Mouse (Mus musculus) heart, embryonic 15.5 days (tissue): ENCODE results near the gene Sorbs2. TPM values are rescaled to one million over a fixed set of nuclear protein-coding genes. Genes with fewer than 3 reads are reported as not detected.

Experiments
- ATAC-seq: fragments of 200-750 bp; cut with Nextera tagmentation; replicated peaks from 2 replicates; pipeline ENCODE4 v1.8.0; 2017; ENCODE audit warnings: low read depth, moderate TSS enrichment; ENCODE audit not compliant: insufficient number of reproducible peaks, insufficient read depth, low FRiP score
- H3K27ac ChIP-seq: fragments of 300-500 bp; sonication (generic); 2 replicates; pipeline ENCODE4 v1.5.1; 2015; ENCODE audit warnings: mild to moderate bottlenecking, inconsistent platforms
- H3K27me3 ChIP-seq: fragments of 300-500 bp; sonication (generic); 2 replicates; pipeline ENCODE4 v1.6.1; 2015; ENCODE audit warnings: inconsistent platforms
- H3K36me3 ChIP-seq: fragments of 300-500 bp; sonication (generic); 2 replicates; pipeline ENCODE4 v1.6.1; 2015; ENCODE audit warnings: mild to moderate bottlenecking, inconsistent platforms
- H3K4me1 ChIP-seq: fragments of 300-500 bp; sonication (generic); replicated peaks from 2 replicates; pipeline ENCODE4 v1.6.1; 2015; ENCODE audit warnings: inconsistent platforms
- H3K4me2 ChIP-seq: fragments of 300-500 bp; sonication (generic); 2 replicates; pipeline ENCODE4 v1.6.1; 2015; ENCODE audit warnings: inconsistent platforms, mild to moderate bottlenecking, moderate library complexity
- H3K4me3 ChIP-seq: fragments of 300-500 bp; sonication (generic); 2 replicates; pipeline ENCODE4 v1.5.1; 2015; ENCODE audit warnings: mild to moderate bottlenecking, inconsistent platforms
- H3K9ac ChIP-seq: fragments of 300-500 bp; sonication (generic); 2 replicates; pipeline ENCODE4 v1.6.1; 2015; ENCODE audit warnings: mild to moderate bottlenecking, inconsistent platforms
- H3K9me3 ChIP-seq: fragments of 300-500 bp; sonication (generic); replicated peaks from 2 replicates; pipeline ENCODE4 v1.6.1; 2016; ENCODE audit warnings: inconsistent platforms
- WGBS: fragments of 180-500 bp; shearing (Covaris S2); methylation state at CpG from one replicate; pipeline ENCODE4 v1.1.7; 2015; ENCODE audit warnings: mixed read lengths; 5-methylcytosine and 5-hydroxymethylcytosine counted together
- polyA plus RNA-seq: library from polyadenylated mRNA; unstranded; fragments of >200 nt; fragmentation: Nextera tagmentation; extraction: Ambion mirVana; gene quantifications from 2 replicates; pipeline ENCODE4 v1.2.1, GENCODE M21; 2015

Gene Sorbs2
- polyA plus RNA-seq, 1 experiment from 2014 or later, result 382 TPM

DNA sequence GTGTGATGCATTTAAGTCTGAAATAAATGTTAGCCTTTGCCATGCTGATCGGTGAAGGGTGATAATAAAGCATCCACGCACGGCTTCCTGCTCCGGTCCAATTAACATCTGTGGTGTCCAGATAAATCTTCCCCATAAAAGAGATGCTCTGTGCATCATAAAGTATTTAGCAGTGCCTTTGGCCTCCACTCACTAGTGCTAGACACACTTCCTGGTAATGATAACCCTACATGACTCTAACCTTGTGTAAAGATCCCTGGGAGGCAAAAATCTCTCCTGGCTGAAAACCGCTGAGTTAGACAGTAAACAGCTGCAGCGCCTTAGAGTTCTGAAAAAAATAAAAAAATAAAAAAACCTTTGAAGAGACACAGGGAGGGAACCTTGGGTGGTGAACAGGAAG lies 14.0 kb downstream of the Sorbs2 start:
- no peaks in the 10 kb centered on the region for H3K9me3 ChIP-seq
- H3K4me3 ChIP-seq, result no peak overlapping the region
- ATAC-seq, result no peak
- H3K9ac ChIP-seq, result no peak overlapping the region
- WGBS, result 50% methylated on average over 6 of the region's 6 CpGs
- no peak overlapping the region for H3K4me2 ChIP-seq
- no peaks in the 10 kb centered on the region for H3K27me3 ChIP-seq
- H3K27ac ChIP-seq, result no peak overlapping the region
- H3K36me3 ChIP-seq, result no peaks in the 10 kb centered on the region
- no peaks in the 10 kb centered on the region for H3K4me1 ChIP-seq

DNA sequence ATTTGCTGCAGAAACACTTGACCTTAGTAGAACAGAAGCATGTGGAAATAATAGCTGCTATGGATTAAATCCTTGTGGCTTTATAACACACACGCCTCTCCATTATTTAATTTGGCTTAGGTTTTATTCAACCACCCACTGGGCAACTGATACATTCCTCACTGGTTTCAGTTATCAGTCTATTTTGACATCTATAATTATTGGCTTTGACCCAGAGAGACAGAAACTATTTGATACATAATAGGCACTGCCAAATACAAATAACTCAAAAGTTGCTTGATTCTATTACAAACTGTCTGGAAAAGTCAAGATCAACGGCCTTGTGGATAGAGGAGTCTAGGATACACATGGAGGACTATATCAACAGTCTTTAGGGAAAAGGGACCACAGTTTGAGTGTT lies 20.1 kb downstream of the Sorbs2 start:
- Histone ChIP-seq H3K4me3 (no peak overlapping the region), H3K4me2 (no peak overlapping the region), H3K9ac (no peak overlapping the region), H3K36me3 (no peaks in the 10 kb centered on the region), H3K4me1 (no peaks in the 10 kb centered on the region), H3K27me3 (no peaks in the 10 kb centered on the region), H3K27ac (no peak overlapping the region), H3K9me3 (no peaks in the 10 kb centered on the region)
- ATAC-seq, result no peak
- 80% methylated on average over 2 of the region's 2 CpGs for WGBS

DNA sequence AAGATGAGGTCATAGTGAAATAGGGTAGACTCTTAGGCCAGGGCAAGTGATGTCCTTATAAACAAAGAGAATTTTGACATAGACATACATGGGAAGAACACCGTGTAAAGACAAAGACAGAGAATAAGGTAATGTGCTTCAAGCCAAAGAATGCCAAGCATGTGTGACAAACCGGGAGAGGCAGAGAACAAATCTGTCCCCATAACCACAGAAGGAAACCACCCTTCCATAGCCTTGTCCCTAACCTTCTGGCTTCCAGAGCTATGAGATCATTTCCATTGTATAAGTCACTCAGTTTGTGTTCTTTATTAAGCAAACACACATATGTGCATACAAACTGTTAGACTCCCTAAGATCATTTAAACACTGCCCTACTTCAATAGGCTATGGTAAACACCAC lies 21.3 kb downstream of the Sorbs2 start:
- 25% methylated on average over 2 of the region's 2 CpGs for WGBS
- H3K9me3 ChIP-seq, result no peaks in the 10 kb centered on the region
- no peak for ATAC-seq
- no peaks in the 10 kb centered on the region for H3K36me3 ChIP-seq
- H3K4me2 ChIP-seq, result no peak overlapping the region
- H3K4me3 ChIP-seq, result no peak overlapping the region
- no peak overlapping the region for H3K9ac ChIP-seq
- no peaks in the 10 kb centered on the region for H3K4me1 ChIP-seq
- no peaks in the 10 kb centered on the region for H3K27me3 ChIP-seq
- no peak overlapping the region for H3K27ac ChIP-seq

- WGBS, result 76% methylated on average over 9 of the region's 9 CpGs
- ATAC-seq, result no peak
- Histone ChIP-seq H3K4me1 (no peaks in the 10 kb centered on the region; the same call in 1 of the 2 replicates), H3K36me3 (no peaks in the 10 kb centered on the region), H3K9me3 (no peaks in the 10 kb centered on the region), H3K27ac (no peak overlapping the region), H3K4me3 (no peak overlapping the region), H3K4me2 (no peak overlapping the region), H3K9ac (no peak overlapping the region), H3K27me3 (no peaks in the 10 kb centered on the region)
Measured at GRCm38 (mm10) chr8:45536578-45536977, 29.0 kb downstream of the Sorbs2 start.

DNA sequence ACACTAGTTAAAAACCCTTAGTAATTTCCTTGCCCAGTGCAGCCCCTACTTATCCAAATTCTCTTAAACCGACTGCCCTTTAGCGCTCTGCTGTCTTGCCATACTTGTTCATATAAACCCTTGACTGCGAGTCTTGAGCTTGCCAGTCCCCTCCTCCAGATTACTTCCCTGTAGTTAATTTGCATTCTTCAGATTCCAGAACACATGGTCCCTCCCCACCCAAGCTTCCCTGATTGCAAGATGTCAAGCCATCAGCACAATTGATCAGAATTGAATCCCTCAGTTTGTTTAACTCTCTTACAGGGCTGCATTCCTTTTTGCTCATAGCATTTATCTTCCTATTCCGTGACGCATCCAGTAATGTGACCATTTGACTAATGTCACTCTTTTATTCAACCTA lies 32.9 kb downstream of the Sorbs2 start:
- H3K4me1 ChIP-seq, result no peaks in the 10 kb centered on the region; the same call in 1 of the 2 replicates
- no peak overlapping the region for H3K9ac ChIP-seq
- H3K27ac ChIP-seq, result no peak overlapping the region
- no peaks in the 10 kb centered on the region for H3K27me3 ChIP-seq
- WGBS, result 48% methylated on average over 5 of the region's 5 CpGs
- no peaks in the 10 kb centered on the region for H3K36me3 ChIP-seq
- ATAC-seq, result no peak
- H3K4me3 ChIP-seq, result no peak overlapping the region
- no peaks in the 10 kb centered on the region for H3K9me3 ChIP-seq
- no peak overlapping the region for H3K4me2 ChIP-seq

GRCm38 (mm10) chr8:45552175-45552574 lies 44.6 kb downstream of the Sorbs2 start:
- no peak for ATAC-seq
- Histone ChIP-seq H3K36me3 (no peaks in the 10 kb centered on the region), H3K4me3 (no peak overlapping the region), H3K9me3 (no peaks in the 10 kb centered on the region), H3K4me2 (no peak overlapping the region), H3K27me3 (no peaks in the 10 kb centered on the region), H3K27ac (no peak overlapping the region), H3K4me1 (no peaks in the 10 kb centered on the region), H3K9ac (no peak overlapping the region)
- WGBS, result 81% methylated on average over 3 of the region's 3 CpGs

DNA sequence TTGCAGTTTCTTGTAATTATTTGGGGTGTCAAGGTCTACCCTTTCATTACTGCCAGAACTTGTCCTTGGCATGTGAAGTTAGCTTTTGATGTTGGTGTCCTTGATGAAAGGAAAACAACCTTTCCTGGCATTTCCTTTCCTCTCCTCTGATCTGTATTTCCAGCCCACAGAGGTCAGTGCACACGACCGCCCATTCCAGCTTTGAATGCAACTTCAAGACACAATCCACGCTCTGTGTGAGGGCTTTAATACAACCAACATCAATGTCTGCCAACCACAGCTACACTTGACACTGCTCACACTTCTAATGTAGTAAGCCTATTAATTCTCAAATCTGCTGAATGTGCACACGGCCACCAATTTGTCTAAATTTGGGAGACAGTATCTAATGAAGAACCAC lies 47.0 kb downstream of the Sorbs2 start:
- no peak for ATAC-seq
- H3K27me3 ChIP-seq, result no peaks in the 10 kb centered on the region
- H3K4me2 ChIP-seq, result no peak overlapping the region
- H3K9ac ChIP-seq, result no peak overlapping the region
- 71% methylated on average over 4 of the region's 4 CpGs for WGBS
- H3K4me1 ChIP-seq, result no peaks in the 10 kb centered on the region
- H3K4me3 ChIP-seq, result no peak overlapping the region
- no peaks in the 10 kb centered on the region for H3K9me3 ChIP-seq
- no peaks in the 10 kb centered on the region for H3K36me3 ChIP-seq
- H3K27ac ChIP-seq, result no peak overlapping the region

GRCm38 (mm10) chr8:45557936-45558335 lies 50.3 kb downstream of the Sorbs2 start:
- ATAC-seq, result no peak
- 71% methylated on average over 3 of the region's 3 CpGs for WGBS
- H3K27me3 ChIP-seq, result no peaks in the 10 kb centered on the region
- H3K9ac ChIP-seq, result no peak overlapping the region
- H3K4me2 ChIP-seq, result no peak overlapping the region
- no peaks in the 10 kb centered on the region for H3K36me3 ChIP-seq
- no peaks in the 10 kb centered on the region for H3K9me3 ChIP-seq
- no peaks in the 10 kb centered on the region for H3K4me1 ChIP-seq
- no peak overlapping the region for H3K27ac ChIP-seq
- H3K4me3 ChIP-seq, result no peak overlapping the region

DNA sequence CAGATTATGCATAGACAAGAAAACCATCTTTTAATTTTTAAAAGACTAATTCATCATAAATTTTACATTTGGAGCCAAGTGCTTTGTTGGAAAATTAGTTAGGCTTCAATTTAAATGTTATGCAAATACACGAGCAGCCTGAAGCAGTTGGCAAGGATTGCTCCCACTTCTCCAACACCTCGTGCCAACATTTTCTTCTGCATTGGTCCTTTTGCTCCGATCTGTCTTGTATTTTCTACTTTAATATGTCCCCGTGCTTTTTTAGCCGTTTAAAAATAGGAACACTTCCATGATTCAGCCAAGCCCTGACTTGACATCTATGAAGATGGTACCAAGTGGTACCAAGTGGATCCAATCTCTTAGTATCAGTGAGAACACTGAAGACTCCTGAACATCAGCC lies 50.8 kb downstream of the Sorbs2 start:
- H3K9me3 ChIP-seq, result no peaks in the 10 kb centered on the region
- WGBS, result 83% methylated on average over 5 of the region's 5 CpGs
- no peak overlapping the region for H3K4me2 ChIP-seq
- no peak overlapping the region for H3K4me3 ChIP-seq
- H3K27ac ChIP-seq, result no peak overlapping the region
- H3K4me1 ChIP-seq, result no peaks in the 10 kb centered on the region
- H3K36me3 ChIP-seq, result no peaks in the 10 kb centered on the region
- ATAC-seq, result no peak
- H3K27me3 ChIP-seq, result no peaks in the 10 kb centered on the region
- no peak overlapping the region for H3K9ac ChIP-seq

- 84% methylated on average over 6 of the region's 6 CpGs for WGBS
Measured at GRCm38 (mm10) chr8:45559176-45559820, 51.7 kb downstream of the Sorbs2 start.

GRCm38 (mm10) chr8:45565189-45565588 lies 57.6 kb downstream of the Sorbs2 start:
- Histone ChIP-seq H3K36me3 (no peaks in the 10 kb centered on the region), H3K9me3 (no peaks in the 10 kb centered on the region; the same call in 1 of the 2 replicates), H3K4me1 (no peaks in the 10 kb centered on the region), H3K27ac (no peak overlapping the region), H3K4me2 (no peak overlapping the region), H3K9ac (no peak overlapping the region), H3K27me3 (no peaks in the 10 kb centered on the region), H3K4me3 (no peak overlapping the region)
- 96% methylated on average over 1 of the region's 1 CpGs for WGBS
- ATAC-seq, result no peak

More at GRCm38 (mm10) chr8:45559176-45559820, 51.7 kb downstream of the Sorbs2 start:
- Histone ChIP-seq H3K4me3 (no peak overlapping the region), H3K4me2 (no peak overlapping the region), H3K27ac (no peak overlapping the region), H3K36me3 (no peaks in the 10 kb centered on the region), H3K27me3 (no peaks in the 10 kb centered on the region), H3K9me3 (no peaks in the 10 kb centered on the region), H3K9ac (no peak overlapping the region), H3K4me1 (no peaks in the 10 kb centered on the region)
- ATAC-seq, result no peak

DNA sequence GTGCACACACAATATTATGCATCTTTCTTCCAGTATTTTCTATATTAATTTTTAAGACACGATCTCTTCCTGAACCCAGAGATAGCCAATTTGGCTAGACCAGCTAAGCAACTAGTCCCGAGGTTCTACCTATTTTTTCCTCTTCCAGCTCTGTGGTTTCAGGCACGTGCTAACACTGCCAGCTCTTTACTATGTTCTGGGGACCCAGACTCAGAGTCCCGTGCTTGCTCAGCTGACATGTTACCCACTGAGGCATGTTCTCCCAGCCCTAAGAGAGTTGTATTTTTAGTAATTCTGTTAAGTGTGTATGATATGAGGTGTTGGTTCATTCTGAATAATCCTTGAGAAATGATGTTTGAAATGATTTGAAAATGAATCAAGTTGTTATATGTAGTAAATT lies 62.5 kb downstream of the Sorbs2 start:
- no peaks in the 10 kb centered on the region; the same call in 1 of the 2 replicates for H3K9me3 ChIP-seq
- H3K9ac ChIP-seq, result no peak overlapping the region
- H3K4me2 ChIP-seq, result no peak overlapping the region
- no peaks in the 10 kb centered on the region for H3K27me3 ChIP-seq
- WGBS, result 61% methylated on average over 4 of the region's 4 CpGs
- no peak overlapping the region for H3K4me3 ChIP-seq
- no peak for ATAC-seq
- H3K4me1 ChIP-seq, result peaks cover 4% of the 10 kb centered on the region; the same call in 1 of the 2 replicates
- no peak overlapping the region for H3K27ac ChIP-seq
- no peaks in the 10 kb centered on the region for H3K36me3 ChIP-seq
